Mouse (Mus musculus) heart, adult 2 months (tissue): ENCODE measurements around the gene Ppp1cc.

Experiments used
- CTCF ChIP-seq: fragments of 200-600 bp; IDR thresholded peaks from 2 replicates; pipeline ENCODE4 v1.8.1; 2022; ENCODE audit warnings: antibody characterized with exemption, mild to moderate bottlenecking, moderate library complexity
- EP300 ChIP-seq: fragments of 200-500 bp; IDR thresholded peaks from 2 replicates; pipeline ENCODE4 v1.6.1; 2011; ENCODE audit warnings: low read depth, low read length, control low read depth; ENCODE audit not compliant: insufficient read depth
- POLR2A ChIP-seq: fragments of 200-500 bp; IDR thresholded peaks from 2 replicates; pipeline ENCODE4 v1.6.1; 2011; ENCODE audit warnings: mild to moderate bottlenecking, low read depth, low read length, control low read depth; ENCODE audit not compliant: insufficient read depth

GRCm38 (mm10) chr5:122166636-122167161 lies 8.6 kb downstream of the Ppp1cc start:
- TF ChIP-seq CTCF, result no peak
- no peak for TF ChIP-seq POLR2A
- TF ChIP-seq EP300, result no peak
